8 mouse cellular contexts compared by ENCODE assay signal in the genomic region with DNA sequence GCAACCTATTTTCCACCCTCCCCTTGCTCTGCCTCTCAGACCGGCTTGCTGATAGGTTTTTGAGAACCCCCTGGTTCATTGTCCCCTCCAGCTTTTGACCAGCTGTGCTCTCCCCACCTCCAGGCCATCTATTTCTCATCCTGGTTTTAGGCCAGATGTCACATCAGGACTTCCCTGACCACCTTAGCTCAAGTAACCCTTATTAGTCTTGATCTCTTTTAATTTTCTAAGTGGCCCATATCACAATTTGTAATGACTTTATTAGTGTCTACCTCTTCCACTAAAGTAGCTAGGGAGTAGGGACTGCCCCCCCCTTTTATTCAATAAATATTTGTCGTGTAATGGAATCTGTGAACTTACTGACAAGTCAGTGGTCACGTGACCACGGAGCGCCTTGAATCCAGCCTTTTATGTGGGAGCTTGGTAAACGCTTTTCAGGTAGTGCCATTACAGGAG. TPM values are rescaled to one million over a fixed set of nuclear protein-coding genes. Genes with fewer than 3 reads are reported as not detected.
DNase-seq lines count a peak whose midpoint lies in the region; ATAC-seq and TF ChIP-seq lines count a peak whose summit lies in the region.

No protein-coding gene starts in this region.

- under 1% methylated on average over 6 of the region's 6 CpGs for WGBS in lung, embryonic 14.5 days
- WGBS in heart, embryonic 16.5 days, result 1% methylated on average over 6 of the region's 6 CpGs
- WGBS in limb, embryonic 15.5 days, result under 1% methylated on average over 6 of the region's 6 CpGs
- WGBS in neural tube, embryonic 13.5 days, result 2% methylated on average over 6 of the region's 6 CpGs

- DNase-seq in lung, embryonic 14.5 days, result peak; percentile 79
- no peak for DNase-seq in lung, postnatal 25 days (ENCODE audit: low spot score)
- DNase-seq in brain, adult 2 months (ENCODE audit: low read depth, low spot score), result peak; percentile 66
- DNase-seq in urinary bladder, postnatal 10 days (ENCODE audit: low spot score), result no peak
- DNase-seq in adrenal gland, postnatal 4 days (ENCODE audit: low spot score in 2 of 2), result no peak

- peaks cover 29% of the 10 kb centered on the region for H3K36me3 ChIP-seq in lung, embryonic 14.5 days (ENCODE audit: insufficient read depth)
- peaks cover 12% of the 10 kb centered on the region for H3K36me3 ChIP-seq in heart, embryonic 16.5 days (ENCODE audit: control insufficient read depth, insufficient read depth)
- H3K36me3 ChIP-seq in limb, embryonic 15.5 days, result peaks cover 28% of the 10 kb centered on the region
- H3K36me3 ChIP-seq in neural tube, embryonic 13.5 days, result peaks cover 30% of the 10 kb centered on the region

- H3K4me1 ChIP-seq in lung, embryonic 14.5 days (ENCODE audit: insufficient read depth), result no peaks in the 10 kb centered on the region
- H3K4me1 ChIP-seq in heart, embryonic 16.5 days (ENCODE audit: control insufficient read depth, insufficient read depth, low read length), result peaks cover 12% of the 10 kb centered on the region
- peaks cover 13% of the 10 kb centered on the region for H3K4me1 ChIP-seq in limb, embryonic 15.5 days
- H3K4me1 ChIP-seq in neural tube, embryonic 13.5 days (replicated peaks), result peaks cover 20% of the 10 kb centered on the region

- H3K27ac ChIP-seq in lung, embryonic 14.5 days (ENCODE audit: low read depth), result peak overlapping the region; percentile 89
- peak overlapping the region; percentile 89 for H3K27ac ChIP-seq in heart, embryonic 16.5 days (ENCODE audit: low read length)
- peak overlapping the region; percentile 91 for H3K27ac ChIP-seq in limb, embryonic 15.5 days
- H3K27ac ChIP-seq in neural tube, embryonic 13.5 days (replicated peaks), result peak overlapping the region; percentile 87

- H3K27me3 ChIP-seq in lung, embryonic 14.5 days (ENCODE audit: insufficient read depth, low read length), result no peaks in the 10 kb centered on the region
- H3K27me3 ChIP-seq in heart, embryonic 16.5 days (ENCODE audit: control insufficient read depth, insufficient read depth, low read length), result no peaks in the 10 kb centered on the region
- no peaks in the 10 kb centered on the region for H3K27me3 ChIP-seq in limb, embryonic 15.5 days
- no peaks in the 10 kb centered on the region for H3K27me3 ChIP-seq in neural tube, embryonic 13.5 days

- peak; percentile 0; the same call in 1 of the 2 replicates for ATAC-seq in lung, embryonic 14.5 days (ENCODE audit: insufficient read depth)
- ATAC-seq in heart, embryonic 16.5 days (replicated peaks; ENCODE audit: extremely low read depth, insufficient read depth, low FRiP score), result no peak
- ATAC-seq in limb, embryonic 15.5 days (ENCODE audit: insufficient number of reproducible peaks, low FRiP score, low TSS enrichment, low read depth), result no peak
- peak; percentile 23; the same call in 1 of the 2 replicates for ATAC-seq in neural tube, embryonic 13.5 days (ENCODE audit: low read depth)

- peak overlapping the region; percentile 89 for H3K4me2 ChIP-seq in lung, embryonic 14.5 days
- H3K4me2 ChIP-seq in heart, embryonic 16.5 days (ENCODE audit: low read depth, low read length), result peak overlapping the region; percentile 72
- peak overlapping the region; percentile 59 for H3K4me2 ChIP-seq in limb, embryonic 15.5 days
- peak overlapping the region; percentile 85 for H3K4me2 ChIP-seq in neural tube, embryonic 13.5 days

- TF ChIP-seq CTCF in lung, embryonic 14.5 days (IDR thresholded peaks at IDR 0.05; ENCODE audit: low read depth), result no peak

- no peaks in the 10 kb centered on the region for H3K9me3 ChIP-seq in lung, embryonic 14.5 days (ENCODE audit: low read depth, low read length)
- no peaks in the 10 kb centered on the region for H3K9me3 ChIP-seq in heart, embryonic 16.5 days (replicated peaks; ENCODE audit: control insufficient read depth, low read length)
- no peaks in the 10 kb centered on the region for H3K9me3 ChIP-seq in limb, embryonic 15.5 days
- H3K9me3 ChIP-seq in neural tube, embryonic 13.5 days, result no peaks in the 10 kb centered on the region

- peak overlapping the region; percentile 83 for H3K4me3 ChIP-seq in lung, embryonic 14.5 days (ENCODE audit: low read depth, low read length)
- H3K4me3 ChIP-seq in heart, embryonic 16.5 days (ENCODE audit: low read length), result peak overlapping the region; percentile 83
- H3K4me3 ChIP-seq in limb, embryonic 15.5 days, result peak overlapping the region; percentile 76
- H3K4me3 ChIP-seq in neural tube, embryonic 13.5 days, result peak overlapping the region; percentile 84

- peak overlapping the region; percentile 73 for H3K9ac ChIP-seq in lung, embryonic 14.5 days
- peak overlapping the region; percentile 87 for H3K9ac ChIP-seq in heart, embryonic 16.5 days (ENCODE audit: low read length)
- peak overlapping the region; percentile 66 for H3K9ac ChIP-seq in limb, embryonic 15.5 days
- peak overlapping the region; percentile 81 for H3K9ac ChIP-seq in neural tube, embryonic 13.5 days

RNA-seq across cellular contexts. Expression of a gene that starts 0.7 kb away (rescaled TPM):
- polyA plus RNA-seq in lung, embryonic 14.5 days (2014; fragmentation: Nextera tagmentation; extraction: Ambion mirVana), result 34.5 and 37.8 TPM in 2 replicates
- polyA plus RNA-seq in heart, embryonic 16.5 days (2015; fragmentation: Nextera tagmentation; extraction: Ambion mirVana), result 32.7 and 38.0 TPM in 2 replicates
- polyA plus RNA-seq in limb, embryonic 15.5 days (2015; fragmentation: Nextera tagmentation; extraction: Ambion mirVana), result 47.1 and 48.6 TPM in 2 replicates
- polyA plus RNA-seq in neural tube, embryonic 13.5 days (2015; fragmentation: Nextera tagmentation; extraction: Ambion mirVana), result 86.9 and 88.7 TPM in 2 replicates
- 10 to 100 TPM; 56.2 to 56.8 TPM for total RNA-seq in adrenal gland, postnatal 4 days (2021)

RNA-seq across cellular contexts. Expression of a gene that starts 8.3 kb away (rescaled TPM):
- 0.73 and 1.3 TPM in 2 replicates for polyA plus RNA-seq in lung, embryonic 14.5 days (2014; fragmentation: Nextera tagmentation; extraction: Ambion mirVana)
- 2.2 and 2.4 TPM in 2 replicates for polyA plus RNA-seq in heart, embryonic 16.5 days (2015; fragmentation: Nextera tagmentation; extraction: Ambion mirVana)
- 4.0 and 4.6 TPM in 2 replicates for polyA plus RNA-seq in limb, embryonic 15.5 days (2015; fragmentation: Nextera tagmentation; extraction: Ambion mirVana)
- polyA plus RNA-seq in neural tube, embryonic 13.5 days (2015; fragmentation: Nextera tagmentation; extraction: Ambion mirVana), result 1.6 and 2.8 TPM in 2 replicates
- total RNA-seq in adrenal gland, postnatal 4 days (2021), result 10 to 100 TPM; 13.3 to 15.3 TPM

RNA-seq across cellular contexts. Expression of a gene that starts 8.5 kb away (rescaled TPM):
- polyA plus RNA-seq in lung, embryonic 14.5 days (2014; fragmentation: Nextera tagmentation; extraction: Ambion mirVana), result 19.0 and 19.5 TPM in 2 replicates
- polyA plus RNA-seq in heart, embryonic 16.5 days (2015; fragmentation: Nextera tagmentation; extraction: Ambion mirVana), result 16.0 and 17.2 TPM in 2 replicates
- polyA plus RNA-seq in limb, embryonic 15.5 days (2015; fragmentation: Nextera tagmentation; extraction: Ambion mirVana), result 41.8 and 42.7 TPM in 2 replicates
- 11.8 and 12.2 TPM in 2 replicates for polyA plus RNA-seq in neural tube, embryonic 13.5 days (2015; fragmentation: Nextera tagmentation; extraction: Ambion mirVana)
- 10 to 100 TPM; 65.2 to 72.1 TPM for total RNA-seq in adrenal gland, postnatal 4 days (2021)

RNA-seq across cellular contexts. Expression of a gene that starts 20.8 kb away (rescaled TPM):
- 44.0 and 52.1 TPM in 2 replicates for polyA plus RNA-seq in lung, embryonic 14.5 days (2014; fragmentation: Nextera tagmentation; extraction: Ambion mirVana)
- polyA plus RNA-seq in heart, embryonic 16.5 days (2015; fragmentation: Nextera tagmentation; extraction: Ambion mirVana), result 92.1 and 96.0 TPM in 2 replicates
- 155 and 160 TPM in 2 replicates for polyA plus RNA-seq in limb, embryonic 15.5 days (2015; fragmentation: Nextera tagmentation; extraction: Ambion mirVana)
- polyA plus RNA-seq in neural tube, embryonic 13.5 days (2015; fragmentation: Nextera tagmentation; extraction: Ambion mirVana), result 126 and 141 TPM in 2 replicates
- total RNA-seq in adrenal gland, postnatal 4 days (2021), result 100 to 1,000 TPM; 141 to 144 TPM

RNA-seq across cellular contexts. Expression of a gene that starts 23.0 kb away (rescaled TPM):
- polyA plus RNA-seq in lung, embryonic 14.5 days (2014; fragmentation: Nextera tagmentation; extraction: Ambion mirVana), result 112 and 121 TPM in 2 replicates
- polyA plus RNA-seq in heart, embryonic 16.5 days (2015; fragmentation: Nextera tagmentation; extraction: Ambion mirVana), result 56.7 and 62.6 TPM in 2 replicates
- 97.4 and 102 TPM in 2 replicates for polyA plus RNA-seq in limb, embryonic 15.5 days (2015; fragmentation: Nextera tagmentation; extraction: Ambion mirVana)
- polyA plus RNA-seq in neural tube, embryonic 13.5 days (2015; fragmentation: Nextera tagmentation; extraction: Ambion mirVana), result 89.4 and 101 TPM in 2 replicates
- total RNA-seq in adrenal gland, postnatal 4 days (2021), result 100 to 1,000 TPM; 183 to 194 TPM

Comparison
In these comparisons a context has a peak if more than half of its experiments do, and no peak if none do; other contexts are left out.
1. DNase-seq: peak in lung, embryonic 14.5 days (single experiment) and brain, adult 2 months (single experiment); none in lung, postnatal 25 days (single experiment), urinary bladder, postnatal 10 days (single experiment) and adrenal gland, postnatal 4 days (0 of 2).
2. ATAC-seq: peak in lung, embryonic 14.5 days (single experiment) and neural tube, embryonic 13.5 days (single experiment); none in heart, embryonic 16.5 days (single experiment) and limb, embryonic 15.5 days (single experiment).
3. Peak in every context shown above with its lines, with median percentiles within 50 percentile points of each other: H3K27ac ChIP-seq, H3K4me2 ChIP-seq, H3K4me3 ChIP-seq and H3K9ac ChIP-seq.